Mouse (Mus musculus) left cerebral cortex, postnatal 10 days (tissue): ENCODE measurements around the gene Krt32. TPM values are rescaled to one million over a fixed set of nuclear protein-coding genes. Genes with fewer than 3 reads are reported as not detected.

Source experiments
- DNase-seq, 2 experiments: peaks; one replicate each; pipeline ENCODE4 v3.0.0; 2021 to 2022; ENCODE audit warnings: low spot score in 2 of 2, mixed read lengths in 1 of 2; ENCODE audit errors: extremely low spot score in 1 of 2
- intact Hi-C: fragments of 180-260 bp; cut with DNase I; formaldehyde crosslinking; loops from one replicate; pipeline ENCODE4 v1.15.1; 2025
- total RNA-seq, 2 experiments: library from RNA; stranded (reverse); gene quantifications; 2 replicates each; pipeline ENCODE4 v1.2.3; 2021

The Krt32 gene
- total RNA-seq: not detected

DNA sequence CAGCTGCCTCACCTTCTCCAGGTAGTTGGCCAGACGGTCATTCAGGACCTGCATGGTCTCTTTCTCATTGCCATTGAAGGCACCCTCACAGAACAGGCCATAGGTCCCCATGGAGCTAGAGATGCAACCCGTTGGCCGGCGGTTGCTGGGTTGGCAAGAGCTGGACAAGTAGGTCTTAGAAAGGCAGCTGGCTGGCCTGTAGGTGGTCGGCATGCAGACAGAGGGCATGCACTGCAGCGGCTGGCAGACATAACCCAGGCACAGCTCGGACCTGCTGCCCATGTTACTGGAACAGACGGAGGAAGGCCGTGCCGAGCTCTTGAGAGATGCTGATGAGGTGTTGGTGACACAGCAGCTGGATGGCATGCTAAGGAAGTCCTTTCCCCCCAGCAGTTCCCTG is at the start of gene Krt32:
TSS of gene Krt32 (minus strand) at position 366 of the 400 bp plus-strand sequence.
- intact Hi-C loops: no loop called here

DNA sequence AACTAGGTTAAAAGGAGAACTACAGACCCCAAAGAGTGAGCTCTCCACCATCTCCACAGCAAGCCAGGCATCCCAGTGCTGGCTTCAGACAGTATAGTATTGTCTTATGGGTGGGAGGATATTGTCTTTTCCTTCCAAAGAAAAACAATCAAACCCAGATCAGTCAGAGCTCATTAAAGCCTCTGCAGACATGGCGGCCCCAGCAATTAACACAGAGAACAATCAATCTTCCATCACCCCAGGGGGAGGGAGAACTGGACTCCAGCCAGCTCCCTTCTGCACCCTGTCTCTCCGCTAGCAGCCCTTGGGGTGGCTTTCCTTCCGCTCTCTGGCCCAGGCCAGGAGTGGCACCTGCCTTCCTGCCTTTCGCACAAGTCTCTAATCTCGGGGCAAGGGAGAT is 49.7 kb upstream of the Krt32 start:
- peak in 1 of 2 experiments; percentile 39 for DNase-seq
- intact Hi-C loops: no loop called here

More for the DNA sequence above, at the start of gene Krt32:
- no peak for DNase-seq

DNA sequence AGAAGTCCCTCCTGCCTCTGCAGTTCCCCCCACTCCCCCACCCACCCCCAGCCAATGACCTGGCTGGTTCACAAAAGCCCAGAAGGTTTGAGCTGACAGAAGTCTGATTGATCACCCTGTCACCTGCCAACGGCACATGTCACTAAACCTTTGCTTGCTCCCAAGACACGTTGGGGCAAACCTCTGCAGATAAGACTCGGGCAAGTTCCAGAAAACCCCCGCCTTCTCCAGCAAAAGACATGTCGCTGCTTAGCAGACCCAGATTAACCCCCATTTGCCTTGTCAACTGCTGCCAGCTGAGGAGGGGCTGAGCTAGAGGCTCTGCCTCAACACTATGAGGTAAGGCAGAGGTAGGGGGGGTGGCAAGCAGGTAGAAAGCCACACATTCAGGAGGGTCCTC is 48.5 kb upstream of the Krt32 start:
- DNase-seq: no peak
- intact Hi-C loops: no loop called here

DNA sequence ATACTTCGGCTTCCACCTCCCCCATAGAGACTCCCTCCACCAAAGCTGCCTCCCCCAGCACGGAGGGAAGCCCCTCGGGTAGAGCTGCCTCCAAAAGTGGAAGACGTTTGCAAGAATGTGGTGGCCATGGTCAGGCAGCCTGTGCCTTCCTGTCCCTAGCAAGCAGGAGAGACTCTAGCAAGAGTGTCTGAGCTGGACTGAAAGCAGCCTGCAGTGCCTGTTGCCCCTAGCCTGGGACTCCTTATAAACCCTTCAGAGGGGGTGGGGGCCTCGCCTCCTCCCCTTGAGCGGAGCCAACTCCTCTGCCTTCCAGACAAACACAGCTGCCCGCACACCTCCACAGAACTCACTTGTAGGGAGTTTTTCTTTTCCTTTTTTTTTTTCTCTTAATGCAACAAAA is 47.7 kb upstream of the Krt32 start, which contains the start of gene Krt15:
TSS of gene Krt15 (minus strand) at position 198 of the 400 bp plus-strand sequence.
- intact Hi-C loops: no loop called here
- no peak for DNase-seq

DNA sequence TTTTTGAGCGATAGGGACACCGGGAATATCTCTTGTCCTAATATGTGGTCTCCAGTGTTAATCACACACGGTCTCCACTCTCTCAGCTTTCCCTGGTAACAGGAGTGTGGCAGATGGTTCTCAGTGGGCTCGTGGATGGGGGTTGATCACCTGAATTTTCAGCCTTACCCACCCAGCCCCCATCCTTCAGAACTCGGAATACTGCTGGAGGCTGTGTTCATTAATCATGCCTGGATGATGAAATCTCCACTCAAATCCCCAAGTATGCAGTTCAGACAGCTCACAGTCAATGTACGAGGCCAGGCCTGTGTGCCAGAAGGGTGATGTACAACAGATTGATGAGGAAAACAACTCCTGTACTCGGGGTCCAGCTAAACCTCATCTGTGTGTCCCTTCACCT is 36.9 kb upstream of the Krt32 start:
- intact Hi-C loops: no loop called here
- DNase-seq: no peak

DNA sequence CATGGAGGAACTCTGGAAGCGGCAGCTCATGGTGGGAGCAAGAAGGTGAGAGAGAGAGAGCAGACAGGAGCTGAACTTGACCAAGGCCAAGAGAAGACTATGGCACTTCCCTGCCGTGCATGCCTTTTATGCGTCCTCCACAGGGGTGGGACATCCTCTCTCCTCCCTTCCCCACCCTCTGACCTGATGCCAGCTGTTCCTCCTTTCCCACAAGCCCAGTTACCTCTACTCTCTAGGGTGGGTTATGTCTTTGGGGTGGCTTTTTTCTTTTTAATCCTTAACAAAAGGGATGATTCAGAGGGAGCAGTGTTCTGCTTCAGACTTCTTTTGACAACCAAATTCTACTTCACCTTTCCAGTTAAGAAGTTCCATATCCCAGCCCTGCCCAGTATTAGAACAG is 33.4 kb upstream of the Krt32 start, which contains the start of gene Krt13:
TSS of gene Krt13 (minus strand) at position 101 of the 400 bp plus-strand sequence.
- intact Hi-C loops: no loop called here

DNA sequence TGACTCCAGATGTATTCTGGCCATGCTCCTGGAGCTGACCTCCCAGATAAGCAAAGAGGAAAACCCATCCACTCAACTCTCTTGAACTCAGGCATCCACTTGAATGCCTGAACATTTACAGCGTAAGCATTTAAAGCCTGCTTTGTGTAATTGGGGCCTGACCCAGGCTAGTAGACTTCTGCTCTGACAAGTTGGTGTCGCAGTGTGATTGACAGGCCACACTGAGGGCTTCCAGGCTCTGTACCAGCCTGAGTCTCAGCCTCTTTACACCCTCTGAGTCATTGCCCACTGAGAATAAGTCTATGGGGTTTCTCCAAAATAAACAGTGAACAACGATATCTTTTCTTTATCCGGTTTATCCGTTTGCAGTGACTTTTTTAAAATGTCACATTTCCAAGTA is 32.3 kb upstream of the Krt32 start:
- intact Hi-C loops: no loop called here
- no peak for DNase-seq

More for the DNA sequence above, 33.4 kb upstream of the Krt32 start, which contains the start of gene Krt13:
- no peak for DNase-seq

DNA sequence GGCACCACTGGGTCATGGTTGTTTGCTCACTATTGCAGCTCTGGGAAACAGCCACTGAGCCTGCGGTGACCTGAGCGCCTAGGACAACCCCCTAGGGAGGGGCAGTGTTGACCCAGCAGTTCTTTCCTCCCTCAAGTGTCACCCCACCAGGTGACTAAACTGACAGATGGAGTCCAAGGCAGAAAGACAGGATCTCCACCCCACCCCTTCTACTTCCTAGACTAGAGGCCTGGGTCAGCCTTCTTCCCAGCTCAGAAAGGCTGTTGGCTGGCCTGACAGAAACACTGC is 25.7 kb upstream of the Krt32 start:
- intact Hi-C loops: no loop called here
- DNase-seq: no peak

DNA sequence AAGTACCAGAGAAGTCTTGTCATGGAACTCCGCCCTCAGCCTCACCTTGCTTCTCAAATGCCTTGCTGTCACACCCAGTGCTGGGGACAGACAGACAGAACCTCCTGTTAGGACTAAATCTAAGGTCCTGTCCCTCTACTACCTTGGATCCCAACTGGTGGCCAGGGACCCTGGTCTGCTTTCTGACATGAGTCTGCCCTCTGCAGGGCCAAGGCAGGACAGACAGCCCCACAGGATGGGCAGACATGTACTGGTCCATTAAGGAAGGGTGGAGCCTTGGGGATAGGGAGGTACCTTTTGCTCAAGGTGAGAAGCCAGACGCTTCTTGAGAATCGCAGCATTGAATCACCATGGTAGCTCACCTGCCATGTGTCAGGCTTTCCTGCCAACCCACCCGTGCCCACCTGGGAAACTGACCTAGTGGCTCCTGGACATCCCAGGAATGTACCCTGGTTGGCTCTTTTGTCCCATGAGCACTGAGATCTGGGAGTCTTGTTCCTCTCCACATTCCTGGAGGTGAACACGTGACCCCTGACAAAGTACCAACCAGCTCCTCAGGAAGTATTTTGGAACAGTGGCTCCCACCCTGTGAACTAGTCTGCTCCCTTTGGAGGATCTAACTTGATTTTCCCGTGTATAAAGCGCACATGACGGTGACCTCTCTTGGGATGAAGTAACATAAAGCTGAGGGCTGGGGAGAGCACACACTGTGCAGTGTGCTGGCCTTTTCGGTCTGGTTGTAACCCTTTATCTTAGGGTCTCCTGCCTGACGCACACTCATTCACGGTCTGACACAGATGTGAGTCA is 25.1 kb upstream of the Krt32 start:
- no peak for DNase-seq
- intact Hi-C loops: no loop called here

DNA sequence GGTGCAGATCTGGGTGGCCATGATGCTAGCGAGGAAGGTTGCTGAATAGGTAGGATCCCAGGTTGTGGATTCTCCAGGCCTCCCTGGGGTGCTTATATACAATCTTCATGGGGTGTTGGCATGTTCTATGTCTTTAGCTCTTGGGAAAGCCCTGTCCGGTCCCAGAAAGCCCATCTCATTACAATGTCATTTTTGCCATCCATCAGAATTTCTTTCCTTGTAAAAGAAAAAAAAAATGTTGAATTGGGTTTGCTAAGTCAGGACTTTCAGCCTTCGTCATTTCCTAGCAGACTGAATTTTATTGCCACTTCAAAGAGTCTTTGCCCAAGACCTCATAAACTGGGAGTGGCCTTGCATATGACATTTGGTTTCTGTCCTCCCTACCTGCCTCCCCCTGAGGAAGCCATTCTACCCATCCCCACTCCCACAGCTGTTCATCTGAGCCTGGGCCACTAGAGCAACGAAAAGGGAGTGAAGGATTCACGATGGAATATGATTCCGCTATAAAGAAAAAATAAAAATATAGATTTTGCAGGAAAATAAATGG is 17.6 kb upstream of the Krt32 start, which contains the start of gene Krt36:
TSS of gene Krt36 (minus strand) at position 51 of the 547 bp plus-strand sequence.
- no peak for DNase-seq
- intact Hi-C loops: no loop called here

DNA sequence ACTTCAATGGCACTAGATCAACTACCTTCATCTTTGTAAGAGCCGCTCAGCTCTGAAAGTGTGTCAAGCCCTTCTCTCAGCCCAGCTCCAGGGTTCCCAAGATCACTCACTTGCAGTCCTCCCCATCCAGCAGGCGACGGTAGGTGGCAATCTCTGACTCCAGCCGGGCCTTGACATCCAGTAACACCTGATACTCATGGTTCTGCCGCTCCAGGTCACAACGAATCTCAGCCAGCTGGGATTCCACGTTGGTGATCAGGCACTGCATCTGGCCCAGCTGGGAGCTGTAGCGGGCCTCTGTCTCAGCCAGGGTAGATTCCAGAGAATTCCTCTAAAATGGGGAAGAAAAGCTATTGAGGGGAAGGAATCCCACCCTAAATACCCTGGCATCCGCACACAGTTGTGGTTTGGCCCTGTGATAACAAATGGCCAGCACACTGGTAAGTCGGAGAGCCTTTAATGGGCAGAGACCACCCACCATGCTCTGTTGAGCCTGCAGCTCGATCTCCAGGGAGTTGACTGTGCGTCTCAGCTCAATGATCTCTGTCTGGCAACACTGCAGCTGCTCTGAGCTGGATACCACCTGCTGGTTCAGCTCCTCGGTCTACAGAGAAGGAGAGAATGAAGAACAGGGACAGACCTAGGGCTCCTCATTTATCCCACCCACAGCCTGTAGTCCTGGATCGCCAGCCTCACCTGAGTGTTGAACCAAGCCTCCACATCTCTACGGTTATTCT is 14.8 kb upstream of the Krt32 start:
- intact Hi-C loops: no loop called here
- DNase-seq: no peak

DNA sequence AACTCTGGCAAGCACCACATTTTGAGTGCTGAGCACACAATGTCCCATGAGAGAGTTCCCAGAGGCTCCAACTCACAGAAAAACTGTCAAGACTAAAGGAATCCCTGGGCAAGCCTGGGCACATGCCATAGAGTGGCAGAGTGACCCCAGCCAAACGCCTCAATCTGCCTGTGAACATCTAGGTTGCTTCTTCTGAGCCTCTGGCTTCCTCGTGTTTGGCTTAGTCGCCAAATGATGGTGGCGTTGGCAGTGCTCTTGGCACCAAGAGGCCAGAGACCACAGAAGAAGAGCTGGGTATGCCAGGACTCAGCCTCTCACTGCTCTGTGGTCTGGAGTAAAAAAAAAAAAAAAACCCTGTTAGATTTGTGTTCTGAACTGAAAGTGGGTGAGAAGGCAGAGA is 12.4 kb upstream of the Krt32 start:
- intact Hi-C loops: no loop called here
- no peak for DNase-seq

DNA sequence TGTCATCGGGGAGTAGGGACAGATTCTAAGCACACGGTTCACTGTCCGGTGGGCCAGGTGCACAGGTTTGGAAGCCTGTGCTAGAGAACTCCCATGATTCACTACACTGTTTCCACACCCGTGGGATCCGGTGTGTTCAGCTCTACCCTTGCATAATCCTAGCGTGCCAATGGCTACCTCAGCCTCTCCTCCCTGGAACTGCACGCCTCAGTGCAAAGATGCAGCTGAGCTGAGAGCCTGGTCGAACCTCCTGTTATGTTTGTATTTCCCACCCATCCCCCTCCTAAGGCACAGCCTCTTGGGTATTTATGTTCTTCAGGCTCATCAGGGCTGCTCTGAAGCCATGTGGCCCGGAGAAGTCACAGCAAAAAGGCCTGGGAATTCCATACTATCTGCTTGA is 9.8 kb upstream of the Krt32 start:
- intact Hi-C loops: no loop called here

DNA sequence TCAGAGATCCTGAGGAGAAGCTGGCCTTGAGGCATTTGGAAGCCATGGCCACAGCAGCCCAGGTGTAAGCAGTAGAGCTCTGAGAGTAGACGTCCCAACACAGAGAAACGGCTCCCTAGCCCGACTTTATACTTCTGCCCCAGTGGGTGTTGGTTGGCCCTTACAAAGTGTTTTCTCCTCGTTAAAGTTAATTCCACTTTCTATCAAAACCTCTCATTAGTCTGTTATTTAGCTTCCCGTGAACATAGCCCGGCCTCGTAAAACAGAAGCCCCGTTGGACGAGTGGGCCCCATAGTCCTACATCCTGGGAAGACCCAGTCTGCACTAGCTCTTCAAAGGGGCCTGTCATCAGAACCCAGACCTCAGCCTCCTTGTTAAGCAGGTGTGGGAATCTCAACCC is 8.1 kb upstream of the Krt32 start, which contains the start of gene Krt35:
TSS of gene Krt35 (minus strand) at position 101 of the 400 bp plus-strand sequence.
- intact Hi-C loops: no loop called here
- no peak for DNase-seq

More for the DNA sequence above, 9.8 kb upstream of the Krt32 start:
- no peak for DNase-seq

DNA sequence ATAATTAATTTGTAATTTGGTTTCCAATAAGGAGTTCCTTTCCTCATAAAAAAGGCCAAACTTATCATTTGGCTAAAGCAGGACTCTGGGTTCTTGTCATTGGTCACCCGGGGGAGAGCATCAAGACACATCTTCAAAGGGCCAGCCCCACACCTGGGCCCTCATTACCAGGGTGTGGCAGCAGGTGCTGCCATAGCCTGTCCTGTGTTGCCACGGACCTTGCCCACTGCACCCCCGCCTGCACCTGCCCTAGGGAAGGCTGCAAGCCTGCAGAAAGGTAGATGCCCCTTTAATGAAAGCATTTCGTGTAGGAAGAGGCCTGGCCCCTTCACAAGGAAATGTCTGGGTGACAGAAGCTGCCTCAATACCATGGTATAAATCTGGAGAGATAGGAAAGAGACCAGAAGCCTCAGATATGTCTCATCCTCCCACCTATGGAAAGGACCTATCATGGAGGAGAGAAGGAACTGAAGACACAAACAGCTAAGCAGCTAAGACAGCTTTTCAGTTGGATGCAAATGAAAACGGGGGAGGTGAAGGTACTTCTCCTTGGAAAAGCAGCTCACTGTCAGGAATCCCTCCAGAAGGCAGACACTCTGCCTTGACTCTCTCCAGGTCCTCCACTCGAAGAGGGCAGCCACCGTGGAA is 476 bp upstream of the Krt32 start:
- intact Hi-C loops: no loop called here
- no peak for DNase-seq

DNA sequence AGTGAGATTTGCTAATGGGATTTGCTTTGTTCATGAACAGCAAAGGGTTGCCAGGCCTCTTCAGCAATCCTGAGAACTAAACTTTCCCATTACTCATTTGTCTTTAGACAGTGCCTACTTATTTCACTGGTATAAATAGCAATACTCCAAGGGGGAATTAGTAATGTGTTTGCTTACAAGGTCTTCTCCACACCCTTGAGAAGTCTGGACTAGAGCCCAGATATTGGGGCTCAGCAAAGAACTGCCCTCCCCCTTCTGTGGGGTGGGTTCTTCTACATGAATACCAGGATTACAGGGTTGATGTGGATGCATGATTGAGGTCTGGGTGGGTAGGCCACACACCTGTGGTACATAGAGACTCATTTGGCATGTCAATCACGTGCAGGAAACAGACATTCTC is 14.2 kb downstream of the Krt32 start:
- no peak for DNase-seq
- intact Hi-C loops: no loop called here

DNA sequence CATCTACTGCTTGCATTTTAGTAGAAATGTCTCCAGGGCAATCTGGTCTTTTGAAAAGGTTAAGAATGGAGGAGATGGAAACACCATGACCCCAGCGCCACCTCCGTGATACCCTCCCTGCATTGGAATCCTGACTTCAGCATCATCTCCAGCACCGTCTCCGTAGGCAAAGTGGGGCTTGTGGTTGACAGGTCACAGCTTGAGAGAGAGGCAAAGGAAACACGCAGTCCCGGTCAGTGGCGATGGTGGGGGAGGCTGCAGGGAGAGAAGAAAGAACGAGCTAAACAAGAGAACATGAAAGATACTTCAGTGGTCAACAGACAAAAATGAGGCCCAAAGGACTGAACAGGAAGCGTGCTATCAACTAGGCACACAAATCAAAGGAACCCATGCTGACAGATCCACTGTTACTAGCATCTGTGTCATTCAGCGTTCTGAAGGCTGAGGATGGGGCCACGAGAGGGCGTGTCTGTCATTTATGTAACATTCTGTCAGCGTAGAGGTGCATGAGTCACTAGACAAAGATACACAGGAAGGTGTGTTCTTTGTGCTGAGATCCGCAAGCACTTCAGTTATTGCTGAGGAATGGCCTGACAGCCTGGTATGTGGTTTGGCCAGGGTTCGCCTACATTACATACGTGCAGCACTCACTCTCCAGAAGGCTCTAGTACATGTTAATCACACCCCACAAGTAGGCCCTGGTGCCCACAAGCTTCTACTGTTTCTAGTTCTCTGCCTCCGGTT is 20.6 kb downstream of the Krt32 start:
- intact Hi-C loops: no loop called here
- DNase-seq: no peak

DNA sequence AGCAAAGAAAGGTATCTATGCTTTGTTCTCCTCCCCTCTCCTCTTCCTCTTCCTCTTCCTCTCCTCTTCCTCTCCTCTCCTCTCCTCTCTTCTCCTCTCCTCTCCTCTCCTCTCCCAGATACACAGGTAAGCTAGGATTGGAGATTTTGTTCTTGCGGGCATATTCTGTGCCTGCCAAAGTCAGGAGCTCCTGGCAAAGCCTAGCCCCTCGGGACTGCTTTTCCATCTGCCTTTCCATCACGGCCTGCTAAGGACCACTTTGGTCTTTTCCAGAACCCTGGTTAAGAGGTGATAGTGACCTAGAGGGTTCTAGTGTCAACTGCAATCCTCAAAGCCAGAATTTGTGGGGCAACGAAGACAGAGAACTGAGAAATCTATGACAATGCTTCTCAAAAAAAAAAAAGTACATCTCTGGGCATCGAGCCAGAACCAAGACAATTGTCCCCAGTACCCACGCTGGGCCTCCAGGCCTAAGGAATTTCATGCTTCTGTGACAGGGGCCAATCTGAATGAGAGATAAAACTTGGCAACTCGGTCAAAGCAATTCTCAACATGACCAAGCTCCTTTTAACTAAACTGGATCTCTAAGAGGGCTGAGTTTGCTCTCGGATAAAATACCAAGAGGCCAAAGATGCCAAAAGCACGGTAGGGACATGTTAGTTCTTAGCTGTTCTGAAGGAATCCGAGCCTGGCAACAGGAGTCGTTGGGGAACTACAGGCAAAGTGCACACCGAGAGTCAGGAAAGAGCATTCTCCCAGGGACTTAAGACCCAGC is 21.6 kb downstream of the Krt32 start:
- DNase-seq: no peak
- intact Hi-C loops: no loop called here
